Mouse (Mus musculus) liver, embryonic 15.5 days (tissue): Measurements from ENCODE around the gene Zfp319. TPM values are rescaled to one million over a fixed set of nuclear protein-coding genes. Genes with fewer than 3 reads are reported as not detected.
"Not testable (repeated sequence)": the region's sequence is repeated elsewhere in the genome, so short reads cannot be mapped to it uniquely, and the experiment has no call there.

ENCODE experiments used
- ATAC-seq: fragments of 200-750 bp; cut with Nextera tagmentation; 2 replicates; pipeline ENCODE4 v1.8.0; 2017; ENCODE audit warnings: moderate number of reproducible peaks, mild to moderate bottlenecking, moderate library complexity; ENCODE audit not compliant: insufficient read depth
- H3K27ac ChIP-seq: fragments of 300-500 bp; sonication (generic); replicated peaks from 2 replicates; pipeline ENCODE4 v1.5.1; 2015; ENCODE audit warnings: mild to moderate bottlenecking, inconsistent platforms
- H3K27me3 ChIP-seq: fragments of 300-500 bp; sonication (generic); 2 replicates; pipeline ENCODE4 v1.6.1; 2015; ENCODE audit warnings: mild to moderate bottlenecking, inconsistent platforms
- H3K36me3 ChIP-seq: fragments of 300-500 bp; sonication (generic); replicated peaks from 2 replicates; pipeline ENCODE4 v1.6.1; 2015; ENCODE audit warnings: moderate library complexity, mild to moderate bottlenecking, inconsistent platforms
- H3K4me1 ChIP-seq: fragments of 300-500 bp; sonication (generic); replicated peaks from 2 replicates; pipeline ENCODE4 v1.6.1; 2015; ENCODE audit warnings: inconsistent platforms
- H3K4me2 ChIP-seq: fragments of 300-500 bp; sonication (generic); 2 replicates; pipeline ENCODE4 v1.6.1; 2015; ENCODE audit warnings: moderate library complexity, mild to moderate bottlenecking, inconsistent platforms
- H3K4me3 ChIP-seq: fragments of 300-500 bp; sonication (generic); replicated peaks from 2 replicates; pipeline ENCODE4 v1.5.1; 2015; ENCODE audit warnings: mild to moderate bottlenecking, inconsistent platforms
- H3K9ac ChIP-seq: fragments of 300-500 bp; sonication (generic); 2 replicates; pipeline ENCODE4 v1.6.1; 2015; ENCODE audit warnings: moderate library complexity, mild to moderate bottlenecking, inconsistent platforms
- H3K9me3 ChIP-seq: fragments of 300-500 bp; sonication (generic); replicated peaks from 2 replicates; pipeline ENCODE4 v1.6.1; 2016; ENCODE audit warnings: inconsistent platforms
- WGBS: fragments of 180-500 bp; shearing (Covaris S2); methylation state at CpG from one replicate; pipeline ENCODE4 v1.1.7; 2015; ENCODE audit warnings: mixed read lengths; ENCODE audit not compliant: insufficient replicate concordance; 5-methylcytosine and 5-hydroxymethylcytosine counted together
- polyA plus RNA-seq: library from polyadenylated mRNA; unstranded; fragments of >200 nt; fragmentation: Nextera tagmentation; extraction: Ambion mirVana; gene quantifications from 2 replicates; pipeline ENCODE4 v1.2.1, GENCODE M21; 2015

Gene Zfp319
- 0.89 and 1.2 TPM in 2 replicates for polyA plus RNA-seq

- peak within 1 kb of the TSS; percentile 78 for H3K4me3 ChIP-seq
- ATAC-seq = peak; percentile 90
- peaks cover 31% of the 10 kb centered on the region for H3K36me3 ChIP-seq
- H3K9ac ChIP-seq = peak within 1 kb of the TSS; percentile 74
- peaks cover 30% of the 10 kb centered on the region for H3K4me1 ChIP-seq
- no peaks in the 10 kb centered on the region for H3K27me3 ChIP-seq
- peak within 1 kb of the TSS; percentile 94 for H3K4me2 ChIP-seq
- H3K9me3 ChIP-seq = no peaks in the 10 kb centered on the region
- H3K27ac ChIP-seq = peak within 1 kb of the TSS; percentile 93
- under 1% methylated on average over 74 of the region's 80 CpGs for WGBS
Measured at GRCm38 (mm10) chr8:95331720-95332436, at the start of gene Zfp319, which contains the start of gene Usb1. Gene Zfp319, minus strand, starts transcription at chr8:95331950. Gene Usb1, plus strand, starts transcription at chr8:95332284.

- H3K27me3 ChIP-seq = peaks cover 4% of the 10 kb centered on the region; the same call in 1 of the 2 replicates
- no peaks in the 10 kb centered on the region for H3K9me3 ChIP-seq
- no peak overlapping the region for H3K4me2 ChIP-seq
- no peak overlapping the region for H3K4me3 ChIP-seq
- H3K27ac ChIP-seq = no peak overlapping the region
- H3K9ac ChIP-seq = no peak overlapping the region
- H3K4me1 ChIP-seq = no peaks in the 10 kb centered on the region; the same call in 1 of the 2 replicates
- H3K36me3 ChIP-seq = no peaks in the 10 kb centered on the region
- ATAC-seq = no peak
Measured at GRCm38 (mm10) chr8:95380953-95381352, 49.2 kb upstream of the Zfp319 start.

GRCm38 (mm10) chr8:95378928-95379327 lies 47.2 kb upstream of the Zfp319 start:
- not testable (repeated sequence) for H3K9ac ChIP-seq, H3K4me1 ChIP-seq, H3K9me3 ChIP-seq, H3K4me2 ChIP-seq, H3K27me3 ChIP-seq, H3K4me3 ChIP-seq, H3K36me3 ChIP-seq, ATAC-seq, H3K27ac ChIP-seq
- WGBS = 80% methylated on average over 11 of the region's 11 CpGs

- ATAC-seq = no peak
- H3K4me2 ChIP-seq = no peak overlapping the region
- H3K9me3 ChIP-seq = no peaks in the 10 kb centered on the region
- no peak overlapping the region for H3K27ac ChIP-seq
- no peaks in the 10 kb centered on the region for H3K36me3 ChIP-seq
- H3K4me3 ChIP-seq = no peak overlapping the region
- WGBS = 34% methylated on average over 7 of the region's 7 CpGs
- H3K4me1 ChIP-seq = no peaks in the 10 kb centered on the region; the same call in 1 of the 2 replicates
- no peak overlapping the region for H3K9ac ChIP-seq
- peaks cover 4% of the 10 kb centered on the region; the same call in 1 of the 2 replicates for H3K27me3 ChIP-seq
Measured at GRCm38 (mm10) chr8:95377863-95378291, 46.1 kb upstream of the Zfp319 start.

GRCm38 (mm10) chr8:95377101-95377500 lies 45.4 kb upstream of the Zfp319 start:
- H3K9me3 ChIP-seq = no peaks in the 10 kb centered on the region
- H3K27ac ChIP-seq = no peak overlapping the region
- H3K4me1 ChIP-seq = no peaks in the 10 kb centered on the region; the same call in 1 of the 2 replicates
- ATAC-seq = no peak
- H3K4me3 ChIP-seq = no peak overlapping the region
- no peak overlapping the region for H3K9ac ChIP-seq
- H3K27me3 ChIP-seq = peaks cover 4% of the 10 kb centered on the region; the same call in 1 of the 2 replicates
- H3K4me2 ChIP-seq = no peak overlapping the region
- no peaks in the 10 kb centered on the region for H3K36me3 ChIP-seq
- 56% methylated on average over 4 of the region's 4 CpGs for WGBS

GRCm38 (mm10) chr8:95376309-95376999 lies 44.7 kb upstream of the Zfp319 start:
- H3K4me2 ChIP-seq = no peak overlapping the region
- no peak overlapping the region for H3K4me3 ChIP-seq
- ATAC-seq = no peak
- no peak overlapping the region for H3K27ac ChIP-seq
- H3K36me3 ChIP-seq = no peaks in the 10 kb centered on the region
- peaks cover 4% of the 10 kb centered on the region; the same call in 1 of the 2 replicates for H3K27me3 ChIP-seq
- H3K4me1 ChIP-seq = no peaks in the 10 kb centered on the region; the same call in 1 of the 2 replicates
- WGBS = 68% methylated on average over 12 of the region's 12 CpGs
- no peaks in the 10 kb centered on the region for H3K9me3 ChIP-seq
- no peak overlapping the region for H3K9ac ChIP-seq

GRCm38 (mm10) chr8:95375374-95375930 lies 43.7 kb upstream of the Zfp319 start:
- H3K9me3 ChIP-seq = no peaks in the 10 kb centered on the region
- WGBS = 57% methylated on average over 7 of the region's 7 CpGs
- no peak overlapping the region for H3K4me3 ChIP-seq
- no peaks in the 10 kb centered on the region for H3K36me3 ChIP-seq
- ATAC-seq = no peak
- H3K4me2 ChIP-seq = no peak overlapping the region
- H3K9ac ChIP-seq = no peak overlapping the region
- peaks cover 4% of the 10 kb centered on the region; the same call in 1 of the 2 replicates for H3K27me3 ChIP-seq
- H3K27ac ChIP-seq = no peak overlapping the region
- H3K4me1 ChIP-seq = no peaks in the 10 kb centered on the region; the same call in 1 of the 2 replicates

GRCm38 (mm10) chr8:95374429-95374828 lies 42.7 kb upstream of the Zfp319 start:
- ATAC-seq = no peak
- Histone ChIP-seq H3K9me3 (no peaks in the 10 kb centered on the region), H3K4me1 (peaks cover 4% of the 10 kb centered on the region), H3K9ac (no peak overlapping the region), H3K27me3 (peaks cover 4% of the 10 kb centered on the region; the same call in 1 of the 2 replicates), H3K36me3 (no peaks in the 10 kb centered on the region), H3K4me2 (no peak overlapping the region), H3K4me3 (no peak overlapping the region), H3K27ac (no peak overlapping the region)
- WGBS = 49% methylated on average over 3 of the region's 3 CpGs

- peaks cover 12% of the 10 kb centered on the region for H3K4me1 ChIP-seq
- WGBS = 63% methylated on average over 12 of the region's 12 CpGs
- H3K9ac ChIP-seq = no peak overlapping the region
- H3K27ac ChIP-seq = no peak overlapping the region
- no peak for ATAC-seq
- H3K4me2 ChIP-seq = no peak overlapping the region
- H3K36me3 ChIP-seq = no peaks in the 10 kb centered on the region
- H3K27me3 ChIP-seq = peaks cover 4% of the 10 kb centered on the region; the same call in 1 of the 2 replicates
- H3K9me3 ChIP-seq = no peaks in the 10 kb centered on the region
- H3K4me3 ChIP-seq = no peak overlapping the region
Measured at GRCm38 (mm10) chr8:95373389-95374002, 41.7 kb upstream of the Zfp319 start.

- H3K4me3 ChIP-seq = no peak overlapping the region
- 48% methylated on average over 20 of the region's 20 CpGs for WGBS
- H3K36me3 ChIP-seq = no peaks in the 10 kb centered on the region
- H3K9me3 ChIP-seq = no peaks in the 10 kb centered on the region
- peaks cover 32% of the 10 kb centered on the region for H3K4me1 ChIP-seq
- no peak overlapping the region for H3K27ac ChIP-seq
- H3K4me2 ChIP-seq = peak overlapping the region; percentile 45
- ATAC-seq = peak; percentile 34; the same call in 1 of the 2 replicates
- no peak overlapping the region for H3K9ac ChIP-seq
- H3K27me3 ChIP-seq = no peaks in the 10 kb centered on the region
Measured at GRCm38 (mm10) chr8:95369581-95370326, 38.0 kb upstream of the Zfp319 start.
